Mouse (Mus musculus) brown adipose tissue, adult 24 weeks (tissue): ENCODE data around the gene Rap1gap2. TPM values are rescaled to one million over a fixed set of nuclear protein-coding genes. Genes with fewer than 3 reads are reported as not detected.

Experiments
- H3K27ac ChIP-seq: fragments of 200-500 bp; replicated peaks from 2 replicates; pipeline ENCODE4 v1.5.1; 2012; ENCODE audit warnings: low read depth, mild to moderate bottlenecking, low read length
- H3K4me1 ChIP-seq: fragments of 200-500 bp; 2 replicates; pipeline ENCODE4 v1.6.1; 2012; ENCODE audit warnings: low read length, mixed read lengths; ENCODE audit not compliant: control insufficient read depth, insufficient read depth, insufficient read length
- H3K4me3 ChIP-seq: fragments of 200-500 bp; 2 replicates; pipeline ENCODE4 v1.5.1; 2012; ENCODE audit warnings: low read depth, mild to moderate bottlenecking, low read length, moderate library complexity; ENCODE audit not compliant: insufficient read depth
- polyA plus RNA-seq: library from polyadenylated mRNA; stranded (reverse); fragments of >200 nt; gene quantifications from 2 replicates; pipeline ENCODE4 v1.2.4, GENCODE M21; 2012; ENCODE audit not compliant: missing spikeins, insufficient read depth, insufficient read length

The Rap1gap2 gene
- polyA plus RNA-seq, 1 experiment: 4.5 TPM

DNA sequence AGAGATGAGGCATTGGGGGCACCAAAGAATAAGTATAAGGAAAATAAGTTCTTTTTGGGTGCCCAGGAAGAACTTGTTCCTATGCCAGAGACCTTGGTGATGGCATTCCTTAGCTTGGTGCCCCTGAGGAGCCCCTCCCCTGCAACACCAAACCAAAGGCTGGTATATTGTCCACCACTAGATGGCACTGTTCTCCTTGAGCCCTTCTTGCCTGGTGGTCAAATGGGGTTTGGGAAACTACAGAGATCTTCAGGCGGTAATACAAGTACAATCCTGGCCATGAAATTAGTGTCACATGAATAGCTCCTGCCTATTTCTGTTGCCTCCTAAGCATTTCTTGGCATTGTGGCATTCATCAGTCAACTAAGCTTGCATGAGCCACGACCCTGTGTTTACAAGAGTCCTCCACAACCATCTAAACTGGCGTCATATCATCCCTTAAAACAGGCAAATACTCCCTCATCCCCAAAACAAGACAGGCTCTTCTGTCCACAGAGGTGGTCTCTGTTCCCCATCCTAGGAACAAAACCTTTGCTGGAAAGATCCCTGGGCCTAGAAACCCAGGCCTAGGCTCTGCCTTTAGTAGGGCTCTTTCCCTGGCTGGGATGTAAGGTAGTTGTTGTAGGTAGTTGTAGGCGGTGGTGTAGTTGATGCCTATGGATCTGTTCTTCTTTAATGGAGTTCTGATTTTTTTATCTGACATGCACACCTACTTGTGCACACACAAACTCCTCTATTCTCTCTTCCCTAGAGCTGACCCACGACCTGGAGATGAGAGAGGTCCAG, 24.0 kb upstream of the Rap1gap2 start:
- H3K4me1 ChIP-seq: peaks cover 8% of the 10 kb centered on the region
- H3K27ac ChIP-seq: no peak overlapping the region
- H3K4me3 ChIP-seq: no peak overlapping the region

GRCm38 (mm10) chr11:74631880-74632789, 21.4 kb upstream of the Rap1gap2 start:
- Histone ChIP-seq H3K27ac (no peak overlapping the region), H3K4me1 (no peaks in the 10 kb centered on the region), H3K4me3 (no peak overlapping the region)

- Histone ChIP-seq H3K4me1 (no peaks in the 10 kb centered on the region), H3K4me3 (no peak overlapping the region), H3K27ac (no peak overlapping the region)
Observed at GRCm38 (mm10) chr11:74627481-74627880, 16.8 kb upstream of the Rap1gap2 start.

- no peak overlapping the region for H3K4me3 ChIP-seq
- H3K27ac ChIP-seq: no peak overlapping the region
- no peaks in the 10 kb centered on the region for H3K4me1 ChIP-seq
Observed at GRCm38 (mm10) chr11:74625333-74625732, 14.6 kb upstream of the Rap1gap2 start.

DNA sequence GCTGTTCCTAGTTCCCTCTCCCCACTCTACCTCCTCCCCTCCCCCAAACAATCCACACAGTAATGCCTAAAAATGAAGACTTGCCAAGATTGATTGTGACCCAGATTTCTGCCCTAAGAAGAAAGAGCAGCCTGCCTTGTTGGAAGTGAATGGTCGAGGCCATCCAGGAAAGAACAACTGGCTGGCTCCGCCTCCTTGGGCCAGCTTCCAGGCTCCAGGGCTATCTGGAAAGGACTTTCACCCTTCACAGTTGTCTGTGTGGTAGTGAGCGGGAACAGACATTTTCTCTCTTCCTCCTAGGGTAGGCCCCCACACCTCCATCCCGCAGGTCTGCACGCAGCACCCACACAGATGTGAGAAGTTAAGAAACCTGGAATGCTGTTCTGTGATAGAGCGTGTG, 13.0 kb upstream of the Rap1gap2 start:
- no peak overlapping the region for H3K27ac ChIP-seq
- no peak overlapping the region for H3K4me3 ChIP-seq
- no peaks in the 10 kb centered on the region for H3K4me1 ChIP-seq

- no peak overlapping the region for H3K27ac ChIP-seq
- no peaks in the 10 kb centered on the region for H3K4me1 ChIP-seq
- no peak overlapping the region for H3K4me3 ChIP-seq
Observed at GRCm38 (mm10) chr11:74621974-74622669, 11.4 kb upstream of the Rap1gap2 start.

- no peak overlapping the region for H3K4me3 ChIP-seq
Observed at GRCm38 (mm10) chr11:74619956-74620300, 9.2 kb upstream of the Rap1gap2 start.

DNA sequence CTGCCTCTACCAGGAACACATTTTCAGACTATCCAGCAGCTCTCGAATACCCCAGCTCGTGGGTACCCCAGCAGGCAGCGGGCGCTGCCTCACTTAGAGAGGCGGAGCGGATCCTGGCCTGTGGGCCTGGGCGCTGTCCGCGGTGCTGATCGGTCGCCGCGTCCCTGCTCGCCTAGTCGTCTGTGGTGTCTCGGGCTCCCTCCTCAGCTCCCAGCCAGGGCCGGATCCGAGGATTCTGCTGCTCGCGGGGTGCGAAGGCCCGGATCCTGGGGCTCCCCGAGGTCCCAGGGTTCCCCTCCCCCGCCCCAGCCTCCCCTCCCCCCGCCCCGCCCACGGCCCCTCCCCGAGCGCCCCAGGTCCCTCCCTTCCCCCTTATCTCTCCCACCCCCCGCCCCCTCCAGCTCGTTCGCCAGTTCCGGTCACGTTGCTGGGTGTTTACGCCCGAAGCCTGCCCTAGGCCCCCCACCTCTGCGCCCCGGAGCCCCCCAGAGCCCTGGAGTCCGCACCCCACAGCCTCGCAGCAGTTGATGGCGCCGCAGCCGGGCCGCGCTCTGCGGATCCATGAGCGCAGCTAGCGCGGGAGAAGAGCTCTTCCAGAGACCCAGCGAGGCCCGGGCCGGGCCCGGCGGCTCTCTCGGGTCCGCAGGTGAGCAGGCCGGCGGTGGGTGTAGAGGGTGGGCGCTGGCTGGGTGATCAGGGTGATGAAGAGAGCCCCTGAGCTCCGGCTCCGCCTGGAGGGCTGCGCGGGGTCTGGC, 8.7 kb upstream of the Rap1gap2 start, which contains the start of gene Ccdc92b:
Ccdc92b (plus strand) TSS at position 405 of the 755 bp plus-strand sequence.
- H3K27ac ChIP-seq: no peak within 1 kb of the TSS
- H3K4me3 ChIP-seq: no peak within 1 kb of the TSS
- H3K4me1 ChIP-seq: no peaks in the 10 kb centered on the region

More at GRCm38 (mm10) chr11:74619956-74620300, 9.2 kb upstream of the Rap1gap2 start:
- no peaks in the 10 kb centered on the region for H3K4me1 ChIP-seq
- H3K27ac ChIP-seq: no peak overlapping the region

- Histone ChIP-seq H3K27ac (no peak overlapping the region), H3K4me1 (no peaks in the 10 kb centered on the region), H3K4me3 (no peak overlapping the region)
Observed at GRCm38 (mm10) chr11:74615571-74615970, 4.9 kb upstream of the Rap1gap2 start.

- no peak overlapping the region for H3K27ac ChIP-seq
- no peak overlapping the region for H3K4me3 ChIP-seq
- no peaks in the 10 kb centered on the region for H3K4me1 ChIP-seq
Observed at GRCm38 (mm10) chr11:74613428-74613827, 2.7 kb upstream of the Rap1gap2 start.

DNA sequence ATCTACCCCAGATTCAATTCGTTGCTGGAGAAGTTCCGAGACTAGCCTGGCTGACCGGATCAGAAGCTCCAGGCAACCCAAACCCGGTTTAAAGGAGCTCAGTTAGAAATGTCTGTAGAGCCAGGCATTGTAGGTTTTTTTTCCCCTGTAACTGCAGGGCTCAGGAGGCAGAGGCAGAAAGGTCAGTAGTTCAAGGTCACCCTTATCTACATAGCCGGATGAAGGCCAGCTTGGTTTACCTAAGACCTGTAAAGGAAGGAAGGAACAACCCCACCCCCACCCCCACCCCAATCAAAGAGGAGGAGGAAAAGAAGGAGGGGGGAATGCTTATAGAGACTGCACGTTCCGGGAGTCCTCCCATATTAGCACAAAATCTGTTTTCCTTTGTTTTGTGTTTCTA, 722 bp upstream of the Rap1gap2 start:
- no peaks in the 10 kb centered on the region for H3K4me1 ChIP-seq
- H3K27ac ChIP-seq: no peak overlapping the region
- no peak overlapping the region; the same call in 1 of the 2 replicates for H3K4me3 ChIP-seq

DNA sequence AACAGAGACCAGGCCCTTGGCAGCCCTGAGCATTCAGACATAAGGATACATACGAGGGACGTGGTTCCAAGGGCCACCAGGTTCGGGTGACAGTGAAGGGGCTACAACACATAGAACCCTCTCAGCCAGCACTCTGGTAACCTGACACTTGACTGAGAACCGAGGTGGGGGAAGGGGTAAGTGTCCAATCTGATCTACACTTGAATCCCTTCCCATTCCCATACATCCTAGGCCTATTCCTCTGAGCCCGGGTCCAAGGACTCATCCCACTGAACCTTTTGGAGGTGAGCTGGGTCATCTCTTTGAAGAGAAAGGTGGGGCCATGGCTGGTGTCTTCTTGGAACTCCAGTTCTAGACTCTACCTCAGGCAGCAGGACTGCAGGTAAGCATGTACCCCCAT, 647 bp downstream of the Rap1gap2 start:
- H3K4me1 ChIP-seq: no peaks in the 10 kb centered on the region
- no peak overlapping the region for H3K4me3 ChIP-seq
- H3K27ac ChIP-seq: no peak overlapping the region

DNA sequence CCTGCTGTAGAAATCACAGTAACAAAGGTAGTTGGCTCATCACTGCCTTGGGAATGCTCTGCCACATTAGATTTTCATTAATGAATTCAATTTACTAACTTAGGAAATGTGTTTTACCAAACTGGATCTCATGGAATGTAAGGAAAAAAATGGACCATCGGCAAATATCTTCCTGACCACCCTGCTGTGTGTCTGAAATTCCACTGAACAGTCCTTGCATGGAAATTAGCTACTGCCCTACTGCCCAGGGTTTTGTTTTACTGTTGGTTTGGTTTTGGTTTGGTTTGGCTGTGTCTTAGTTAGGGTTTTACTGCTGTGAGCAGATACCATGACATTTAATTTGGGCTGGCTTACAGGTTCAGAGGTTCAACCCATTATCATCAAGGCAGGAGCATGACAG, 8.4 kb downstream of the Rap1gap2 start:
- Histone ChIP-seq H3K4me3 (no peak overlapping the region), H3K27ac (no peak overlapping the region), H3K4me1 (no peaks in the 10 kb centered on the region)

GRCm38 (mm10) chr11:74597990-74598337, 12.8 kb downstream of the Rap1gap2 start:
- no peak overlapping the region for H3K27ac ChIP-seq
- H3K4me1 ChIP-seq: no peaks in the 10 kb centered on the region
- no peak overlapping the region for H3K4me3 ChIP-seq
